Mouse (Mus musculus) T-helper 2 cell (primary cell): ENCODE measurements around the gene Papolg.
"Not testable (repeated sequence)": the region's sequence is repeated elsewhere in the genome, so short reads cannot be mapped to it uniquely, and the experiment has no call there.

Experiments used
- in situ Hi-C: fragments of 300-600 bp; cut with MboI, MseI; formaldehyde crosslinking; loops from one replicate; pipeline ENCODE4 v1.15.1; 2025; ENCODE audit warnings: high pct_unique_total_duplicates

Gene Papolg

GRCm38 (mm10) chr11:23895060-23895426 is at the start of gene Papolg:
Papolg (minus strand) TSS chr11:23895253.
- in situ Hi-C loops = no loop called here

- in situ Hi-C loops = not testable (repeated sequence)
Observed at GRCm38 (mm10) chr11:23928146-23928545, 33.1 kb upstream of the Papolg start.

DNA sequence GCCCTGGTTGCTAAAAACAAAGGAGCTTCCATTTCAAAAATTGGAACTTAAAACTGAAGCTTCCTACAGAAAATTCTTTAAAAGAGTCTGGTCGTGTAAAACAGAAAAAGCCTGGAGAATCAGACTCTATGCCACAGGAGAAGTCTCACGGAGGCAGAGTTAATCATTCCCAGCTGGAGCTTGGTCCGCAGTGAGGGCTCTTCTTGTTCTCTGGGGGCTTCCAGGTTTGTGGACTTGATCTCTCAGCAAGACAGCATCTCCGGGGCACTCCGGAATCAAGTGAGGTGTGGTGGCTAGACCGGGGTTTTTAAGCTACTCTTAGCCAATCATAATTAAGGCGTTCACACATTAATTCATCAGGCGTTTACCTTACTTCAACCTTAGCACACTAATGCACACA is 32.6 kb upstream of the Papolg start:
- in situ Hi-C loops = no loop called here

DNA sequence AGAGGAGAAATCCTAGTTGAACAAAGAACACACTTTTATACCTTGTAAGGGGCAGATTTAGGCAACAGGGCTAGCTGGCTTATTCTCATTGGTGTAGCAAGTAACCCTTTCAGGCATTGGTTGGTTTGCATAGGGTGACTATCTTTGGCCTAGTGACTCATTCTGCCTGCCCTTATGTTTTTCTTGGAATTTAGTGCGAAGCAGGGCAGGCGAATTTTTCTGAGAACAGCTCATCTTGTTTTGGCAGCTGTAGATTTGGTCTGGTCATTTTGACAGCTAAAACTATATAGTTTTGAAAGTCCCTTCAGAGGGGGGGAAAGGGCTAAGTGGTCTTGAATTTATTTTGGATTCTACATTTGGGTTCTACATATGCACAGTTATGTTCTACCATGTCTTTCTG is 18.8 kb upstream of the Papolg start:
- in situ Hi-C loops = not testable (repeated sequence)

DNA sequence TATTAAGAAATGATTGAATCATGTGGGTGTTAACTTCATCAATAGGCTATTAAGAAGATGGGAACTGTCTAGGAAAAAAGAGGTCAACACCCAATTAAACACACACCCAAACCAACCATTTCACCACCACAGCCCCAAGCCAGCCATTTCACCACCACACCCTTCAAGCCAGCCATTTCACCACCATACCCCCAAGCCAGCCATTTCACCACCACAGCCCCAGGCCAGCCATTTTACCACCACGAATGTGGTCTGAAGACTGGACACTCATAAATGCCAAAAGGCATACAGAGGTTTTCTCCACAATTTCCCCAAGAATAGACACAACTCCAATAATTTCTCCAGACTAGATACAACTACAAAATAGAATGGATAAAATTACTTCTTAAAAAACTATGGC is 8.9 kb upstream of the Papolg start:
- in situ Hi-C loops = no loop called here

DNA sequence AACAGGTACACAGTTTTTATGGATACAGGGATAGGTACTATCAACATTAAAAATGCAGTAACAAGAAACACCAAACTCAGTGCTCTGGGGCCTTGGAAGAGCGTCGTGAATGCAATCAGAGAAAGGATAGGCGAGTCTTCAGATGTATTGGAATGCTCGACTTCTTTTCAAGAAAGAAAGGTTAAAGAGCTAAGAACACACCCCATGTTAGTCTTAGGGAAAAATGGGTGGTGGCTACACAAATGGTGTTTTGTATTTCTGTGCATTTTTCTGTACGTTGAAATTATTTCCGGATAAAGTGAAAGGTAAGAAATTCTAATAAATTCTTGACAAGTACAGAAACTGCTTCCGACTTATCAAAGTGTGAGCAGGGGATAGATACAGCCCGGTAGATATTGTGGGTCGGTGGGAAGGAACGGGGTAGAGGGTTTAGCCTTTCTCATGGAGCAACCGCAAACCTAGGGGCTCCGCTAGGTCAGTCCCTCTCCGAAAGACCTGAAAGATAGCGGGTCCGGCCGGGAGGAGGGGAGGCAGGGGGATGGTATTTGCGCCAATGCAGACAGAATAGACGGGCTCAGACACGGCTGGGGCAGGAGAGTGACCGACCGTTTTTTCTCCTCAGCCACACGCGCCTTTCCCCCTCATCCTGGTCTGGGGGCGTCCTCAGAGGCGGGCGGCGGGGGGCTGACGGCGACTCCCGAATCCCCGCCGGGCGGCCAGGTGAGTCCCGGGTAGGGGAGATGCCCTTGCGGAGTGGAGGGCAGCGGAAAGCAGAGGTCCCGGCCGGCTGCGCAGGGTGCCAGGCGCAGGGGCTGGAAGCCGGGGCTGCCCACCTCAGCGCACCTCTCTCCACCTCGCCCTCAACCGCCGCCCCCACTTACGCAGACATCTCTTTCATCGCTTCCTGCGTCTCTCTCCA is 653 bp downstream of the Papolg start:
- in situ Hi-C loops = no loop called here

GRCm38 (mm10) chr11:23893556-23893955 is 1.5 kb downstream of the Papolg start:
- in situ Hi-C loops = no loop called here

GRCm38 (mm10) chr11:23864326-23864725 is 30.7 kb downstream of the Papolg start:
- in situ Hi-C loops = no loop called here

GRCm38 (mm10) chr11:23856723-23857112 is 38.3 kb downstream of the Papolg start:
- in situ Hi-C loops = loop anchor here (10.0 kb wide), 1 partner anchor 352 kb away; no protein-coding TSS in a partner anchor

- in situ Hi-C loops = loop anchor here (10.0 kb wide), 1 partner anchor 351 kb away; no protein-coding TSS in a partner anchor
Observed at GRCm38 (mm10) chr11:23856054-23856722, 38.9 kb downstream of the Papolg start.

- in situ Hi-C loops = loop anchor here (10.0 kb wide), 1 partner anchor 350 kb away; no protein-coding TSS in a partner anchor
Observed at GRCm38 (mm10) chr11:23855182-23855802, 39.8 kb downstream of the Papolg start.

DNA sequence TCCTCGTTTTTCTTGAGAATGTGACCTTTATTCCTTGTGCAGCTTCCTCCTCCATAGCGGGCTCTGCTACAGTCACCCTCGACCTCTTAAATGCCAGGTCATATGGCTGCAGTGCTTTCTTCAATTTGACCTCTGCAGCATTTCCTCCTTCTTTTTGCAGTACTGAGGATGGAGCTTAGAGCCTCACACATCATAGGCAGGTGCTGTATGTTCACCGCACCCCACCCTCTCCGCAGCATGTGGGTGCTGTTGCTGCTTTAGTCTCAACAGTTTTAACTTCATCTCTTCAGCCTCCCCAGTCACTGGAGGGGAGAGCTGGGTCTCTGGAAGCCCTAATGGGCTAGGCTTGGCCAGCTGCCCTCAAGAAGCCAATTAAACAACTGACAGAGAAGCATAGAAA is 41.7 kb downstream of the Papolg start:
- in situ Hi-C loops = loop anchor here (5.0 to 10.0 kb wide), 2 partner anchors 101 to 349 kb away; no protein-coding TSS in a partner anchor

- in situ Hi-C loops = loop anchor here (10.0 kb wide), 1 partner anchor 71 kb away; the partner anchor contains the start of gene Rel
Observed at GRCm38 (mm10) chr11:23846016-23846815, 48.8 kb downstream of the Papolg start.

- in situ Hi-C loops = loop anchor here (25.0 kb wide), 1 partner anchor 1489 kb away; no protein-coding TSS in a partner anchor
Observed at GRCm38 (mm10) chr11:23823244-23823643, 71.8 kb downstream of the Papolg start.

- in situ Hi-C loops = loop anchor here (25.0 kb wide), 1 partner anchor 1491 kb away; no protein-coding TSS in a partner anchor
Observed at GRCm38 (mm10) chr11:23821652-23822051, 73.4 kb downstream of the Papolg start.

DNA sequence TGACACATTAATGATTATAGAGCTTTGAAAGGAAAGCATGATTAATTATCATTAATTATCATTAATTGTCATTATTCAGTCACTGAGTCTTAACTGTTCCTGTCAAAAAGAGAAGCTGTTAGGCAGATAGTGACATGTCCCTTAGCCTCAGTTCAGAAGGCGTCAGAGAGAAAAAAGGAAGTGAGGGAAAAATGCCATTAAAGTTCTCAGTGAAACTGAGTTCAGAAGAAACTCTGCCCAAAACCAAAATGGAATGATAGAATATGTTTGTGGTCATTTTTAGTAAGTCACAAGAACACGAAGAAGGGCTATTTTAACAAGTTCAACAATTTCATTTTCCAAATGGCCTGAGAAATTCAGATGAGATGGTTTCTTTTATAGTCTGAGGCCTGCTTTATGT is 74.1 kb downstream of the Papolg start:
- in situ Hi-C loops = loop anchor here (25.0 kb wide), 1 partner anchor 1491 kb away; no protein-coding TSS in a partner anchor

GRCm38 (mm10) chr11:23818745-23819144 is 76.3 kb downstream of the Papolg start:
- in situ Hi-C loops = loop anchor here (10.0 to 25.0 kb wide), 2 partner anchors 784 to 1494 kb away; no protein-coding TSS in a partner anchor
